Mouse (Mus musculus) liver, embryonic 14.5 days (tissue): Measurements from ENCODE around the gene Kcnv2. TPM values are rescaled to one million over a fixed set of nuclear protein-coding genes. Genes with fewer than 3 reads are reported as not detected.

Experiments used
- ATAC-seq: fragments of 200-750 bp; cut with Nextera tagmentation; 2 replicates; pipeline ENCODE4 v1.8.0; 2017; ENCODE audit warnings: moderate number of reproducible peaks, mild to moderate bottlenecking, moderate library complexity; ENCODE audit not compliant: insufficient read depth
- DNase-seq, 3 experiments: peaks; one replicate each; pipeline ENCODE4 v3.0.0-alpha.2; 2012 to 2013; ENCODE audit warnings: low read depth in 3 of 3, low spot score in 3 of 3
- H3K27ac ChIP-seq: fragments of 300-500 bp; sonication (generic); 2 replicates; pipeline ENCODE4 v1.5.1; 2014; ENCODE audit warnings: moderate library complexity, mild to moderate bottlenecking, control low read depth, inconsistent platforms
- H3K27me3 ChIP-seq: fragments of 300-500 bp; sonication (generic); 2 replicates; pipeline ENCODE4 v1.6.1; 2014; ENCODE audit warnings: mild to moderate bottlenecking, low read length, moderate library complexity; ENCODE audit not compliant: control insufficient read depth, insufficient read depth
- H3K36me3 ChIP-seq: fragments of 300-500 bp; sonication (generic); replicated peaks from 2 replicates; pipeline ENCODE4 v1.6.1; 2014; ENCODE audit warnings: low read depth; ENCODE audit not compliant: control insufficient read depth, insufficient read depth
- H3K4me1 ChIP-seq, 2 experiments: fragments of 200-500 bp in 1 of 2; fragments of 300-500 bp in 1 of 2; sonication (generic) in 1 of 2; replicated peaks; 2 replicates each; pipeline ENCODE4 v1.6.1; 2012 to 2014; ENCODE audit warnings: antibody characterized with exemption in 1 of 2, inconsistent platforms in 1 of 2, low read length in 1 of 2; ENCODE audit not compliant: control insufficient read depth in 2 of 2, insufficient read depth in 2 of 2
- H3K4me2 ChIP-seq: fragments of 300-500 bp; sonication (generic); 2 replicates; pipeline ENCODE4 v1.6.1; 2014; ENCODE audit warnings: low read depth, mild to moderate bottlenecking, control low read depth, moderate library complexity
- H3K4me3 ChIP-seq, 2 experiments: fragments of 200-500 bp in 1 of 2; fragments of 300-500 bp in 1 of 2; sonication (generic) in 1 of 2; 2 replicates each; pipeline ENCODE4 v1.5.1; 2012 to 2014; ENCODE audit warnings: low read depth in 2 of 2, low read length in 2 of 2, mild to moderate bottlenecking in 2 of 2, control low read depth in 1 of 2, inconsistent platforms in 1 of 2, moderate library complexity in 1 of 2; ENCODE audit not compliant: insufficient read depth in 1 of 2
- H3K9ac ChIP-seq: fragments of 300-500 bp; sonication (generic); replicated peaks from 2 replicates; pipeline ENCODE4 v1.6.1; 2014; ENCODE audit warnings: mild to moderate bottlenecking, control low read depth, moderate library complexity
- H3K9me3 ChIP-seq: fragments of 300-500 bp; sonication (generic); 2 replicates; pipeline ENCODE4 v1.6.1; 2016; ENCODE audit warnings: low read length, mixed read lengths; ENCODE audit not compliant: control insufficient read depth
- CTCF ChIP-seq: IDR thresholded peaks from 2 replicates; pipeline ENCODE4 v1.5.1; 2016; ENCODE audit warnings: antibody characterized with exemption, low read depth, control low read depth
- EP300 ChIP-seq: IDR thresholded peaks from 2 replicates; pipeline ENCODE4 v1.6.1; 2016; ENCODE audit warnings: antibody characterized with exemption, low read depth
- WGBS: fragments of 180-500 bp; shearing (Covaris S2); extraction: QIAGEN DNeasy Blood & Tissue Kit; methylation state at CpG from one replicate; pipeline ENCODE4 v1.1.7; 2014; ENCODE audit not compliant: insufficient replicate concordance; 5-methylcytosine and 5-hydroxymethylcytosine counted together
- polyA plus RNA-seq, 2 experiments: library from polyadenylated mRNA; depleted of rRNA in 1 of 2; stranded (reverse) in 1 of 2; unstranded in 1 of 2; fragments of >200 nt; fragmentation: Nextera tagmentation in 1 of 2; extraction: Ambion mirVana in 1 of 2; gene quantifications; 2 replicates each; pipeline versions ENCODE4 v1.2.1 to v1.2.3; 2012 to 2014

Kcnv2 gene
- polyA plus RNA-seq, 2 experiments = not detected

DNA sequence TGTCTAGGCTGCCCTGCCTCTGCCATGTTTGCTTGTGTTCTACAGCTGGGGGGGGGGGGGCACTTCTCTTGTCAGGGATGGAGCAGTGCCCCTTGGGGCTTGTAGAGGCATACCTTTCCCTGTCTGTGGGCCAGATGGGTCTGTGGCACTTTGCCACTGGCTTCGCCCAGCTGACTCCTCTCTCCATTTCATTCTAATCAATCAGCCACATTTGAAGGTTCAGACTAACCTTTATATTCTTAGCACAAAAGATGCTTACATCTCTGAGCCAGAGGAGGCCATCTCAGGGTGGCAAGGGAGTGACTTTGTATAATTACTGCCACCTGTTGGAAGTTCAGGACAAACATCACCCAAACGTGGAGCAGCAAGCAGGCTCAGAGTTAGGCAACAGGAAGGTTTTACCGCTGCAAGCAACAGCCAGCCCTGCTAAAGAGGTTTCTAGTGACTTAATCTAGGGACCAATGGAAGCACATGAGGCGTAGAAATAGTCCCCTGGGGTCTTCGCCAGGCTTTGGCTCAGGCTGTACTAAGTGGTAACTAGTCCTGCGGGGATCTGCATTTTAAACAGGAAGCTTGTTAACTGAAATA lies 9.9 kb downstream of the Kcnv2 start:
- no peaks in the 10 kb centered on the region for H3K27me3 ChIP-seq
- H3K4me3 ChIP-seq = no peak overlapping the region
- ATAC-seq (no peak), DNase-seq (no peak)
- no peak overlapping the region for H3K4me2 ChIP-seq
- no peaks in the 10 kb centered on the region for H3K9me3 ChIP-seq
- no peak overlapping the region for H3K27ac ChIP-seq
- H3K9ac ChIP-seq = no peak overlapping the region
- H3K36me3 ChIP-seq = no peaks in the 10 kb centered on the region
- peaks cover 0 to 2% of the 10 kb centered on the region in 2 experiments; a peak in 1 of 4 replicates for H3K4me1 ChIP-seq
- WGBS = 45% methylated on average over 6 of the region's 6 CpGs
- TF ChIP-seq EP300 (no peak), CTCF (peak; percentile 24; the same call in 1 of the 2 replicates)

DNA sequence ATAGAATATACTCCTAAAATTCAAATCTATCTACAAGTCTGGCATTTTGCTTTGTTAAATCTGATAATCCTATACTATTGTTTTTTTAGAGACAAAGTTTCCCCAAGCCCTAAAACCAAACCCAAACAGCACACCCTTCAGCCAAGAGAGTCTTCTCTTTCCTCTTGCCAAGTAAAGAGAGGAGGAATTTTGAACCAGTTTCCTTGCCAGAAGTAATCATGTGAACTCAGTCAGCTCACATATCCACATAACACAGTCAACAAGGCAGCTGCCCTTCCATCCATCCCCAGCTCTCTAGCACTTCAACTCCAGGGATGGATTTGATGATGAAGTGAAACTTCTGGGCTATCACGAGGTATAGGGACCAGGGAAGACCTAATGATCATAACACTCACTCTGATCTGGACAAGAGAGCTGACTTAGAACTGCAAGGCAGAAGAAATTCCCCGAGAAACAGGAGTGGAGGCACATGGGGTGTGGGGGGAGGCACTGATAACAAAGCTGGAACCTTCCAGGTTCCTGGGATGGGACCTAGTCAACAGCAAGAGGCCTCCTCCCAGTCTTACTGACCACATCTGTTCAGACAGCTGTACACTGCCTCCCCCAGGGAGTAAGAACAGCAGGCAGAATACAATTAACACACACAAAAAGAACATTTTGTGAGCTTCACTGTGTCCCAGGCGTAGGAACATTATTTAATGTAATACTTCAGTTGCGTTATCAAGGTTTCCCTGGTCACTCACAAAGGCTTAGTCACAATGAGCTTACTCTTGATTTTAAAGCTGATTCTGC lies 13.9 kb downstream of the Kcnv2 start:
- H3K27ac ChIP-seq = no peak overlapping the region
- H3K9me3 ChIP-seq = no peaks in the 10 kb centered on the region
- no peak overlapping the region for H3K4me3 ChIP-seq
- DNase-seq (no peak), ATAC-seq (no peak)
- no peaks in the 10 kb centered on the region for H3K4me1 ChIP-seq
- WGBS = 56% methylated on average over 4 of the region's 4 CpGs
- H3K4me2 ChIP-seq = no peak overlapping the region
- no peaks in the 10 kb centered on the region for H3K27me3 ChIP-seq
- H3K9ac ChIP-seq = no peak overlapping the region
- TF ChIP-seq EP300 = no peak
- no peak for TF ChIP-seq CTCF
- no peaks in the 10 kb centered on the region for H3K36me3 ChIP-seq

DNA sequence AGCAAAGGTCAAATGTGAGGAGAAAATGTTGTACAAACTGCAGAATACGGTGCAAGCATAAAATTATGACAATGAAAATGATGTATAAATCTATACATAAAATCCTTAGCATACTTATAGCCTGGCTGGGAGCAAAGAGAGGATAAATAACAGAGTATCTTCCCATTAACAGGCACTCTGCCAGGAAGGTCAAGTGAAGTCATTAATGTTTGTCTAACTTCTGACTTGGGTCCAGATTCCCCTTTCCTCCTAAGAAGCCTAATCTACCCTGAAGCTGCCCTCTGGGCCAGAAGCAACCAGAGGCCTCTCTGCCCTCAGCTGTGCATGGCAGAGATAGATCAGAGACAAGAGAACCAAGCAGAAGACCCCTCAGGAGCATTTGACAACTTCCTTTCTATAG lies 24.1 kb downstream of the Kcnv2 start:
- 54% methylated on average over 1 of the region's 1 CpGs for WGBS
- Histone ChIP-seq H3K9ac (no peak overlapping the region), H3K36me3 (no peaks in the 10 kb centered on the region), H3K27me3 (no peaks in the 10 kb centered on the region), H3K4me3 (no peak overlapping the region), H3K27ac (no peak overlapping the region), H3K4me2 (no peak overlapping the region), H3K9me3 (no peaks in the 10 kb centered on the region), H3K4me1 (no peaks in the 10 kb centered on the region)
- TF ChIP-seq EP300 = no peak
- TF ChIP-seq CTCF = no peak
- no peak for ATAC-seq
- DNase-seq = no peak

DNA sequence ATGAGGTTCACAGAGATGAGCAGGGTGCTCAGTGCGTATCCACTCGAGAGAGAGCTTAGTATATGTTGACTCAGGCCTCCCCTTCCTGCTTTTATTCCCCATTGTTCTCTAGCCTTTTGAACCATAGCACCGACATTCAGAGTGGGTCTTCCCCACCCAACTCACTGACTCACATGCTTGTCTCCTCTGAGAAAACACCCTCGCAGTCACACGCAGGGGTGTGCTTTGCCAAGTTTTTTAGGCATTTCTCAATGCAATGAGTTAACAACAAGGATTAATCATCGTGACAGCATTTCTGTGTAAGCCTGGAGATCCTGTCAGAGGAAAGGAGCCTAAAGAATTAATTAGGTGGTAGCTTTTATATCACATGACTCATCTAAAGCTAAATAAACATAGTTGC lies 29.3 kb downstream of the Kcnv2 start:
- DNase-seq (no peak), ATAC-seq (no peak)
- H3K4me2 ChIP-seq = no peak overlapping the region
- H3K9ac ChIP-seq = no peak overlapping the region
- no peaks in the 10 kb centered on the region for H3K9me3 ChIP-seq
- no peaks in the 10 kb centered on the region for H3K4me1 ChIP-seq
- 51% methylated on average over 6 of the region's 6 CpGs for WGBS
- H3K4me3 ChIP-seq = no peak overlapping the region
- H3K27me3 ChIP-seq = no peaks in the 10 kb centered on the region
- H3K36me3 ChIP-seq = no peaks in the 10 kb centered on the region
- TF ChIP-seq CTCF = no peak
- TF ChIP-seq EP300 = no peak
- H3K27ac ChIP-seq = no peak overlapping the region

DNA sequence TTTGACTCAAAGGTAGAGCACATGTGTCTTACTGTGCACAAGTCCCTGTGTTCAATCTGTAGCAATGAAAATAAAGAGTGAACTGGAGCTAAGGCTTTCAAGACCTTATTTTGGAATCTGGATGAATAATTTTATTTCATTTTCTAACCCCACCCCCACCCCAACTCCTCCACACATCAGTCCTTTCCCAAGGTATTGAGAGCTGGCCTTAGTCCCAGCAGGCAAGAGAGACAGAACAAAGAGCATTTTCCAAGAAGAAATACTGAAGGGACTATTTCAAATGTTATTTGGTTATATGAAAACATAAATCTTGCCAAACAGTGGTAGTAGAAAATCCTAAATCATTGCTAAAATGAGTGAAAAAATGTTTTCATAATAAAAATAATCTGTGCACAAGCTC lies 38.0 kb downstream of the Kcnv2 start:
- ATAC-seq (no peak), DNase-seq (no peak)
- H3K9me3 ChIP-seq = no peaks in the 10 kb centered on the region
- no peak overlapping the region for H3K4me3 ChIP-seq
- H3K4me1 ChIP-seq = no peaks in the 10 kb centered on the region
- no peak overlapping the region for H3K27ac ChIP-seq
- no peaks in the 10 kb centered on the region for H3K36me3 ChIP-seq
- no peaks in the 10 kb centered on the region for H3K27me3 ChIP-seq
- no peak for TF ChIP-seq EP300
- TF ChIP-seq CTCF = no peak
- H3K9ac ChIP-seq = no peak overlapping the region
- no peak overlapping the region for H3K4me2 ChIP-seq
